Mouse (Mus musculus) testis, adult 2 months (tissue): ENCODE measurements around the gene Tpgs1.
A peak's percentile ranks its signal among the peaks of the same experiment; 100 is the strongest.

Experiments used
- CTCF ChIP-seq: fragments of 200-500 bp; IDR thresholded peaks from 2 replicates; pipeline ENCODE4 v1.5.1; 2012; ENCODE audit warnings: low read depth, mild to moderate bottlenecking, inconsistent platforms, low read length, moderate library complexity; ENCODE audit not compliant: control insufficient read depth, insufficient read depth, insufficient replicate concordance
- POLR2A ChIP-seq: fragments of 200-500 bp; IDR thresholded peaks from 2 replicates; pipeline ENCODE4 v1.6.1; 2012; ENCODE audit warnings: low read depth, mild to moderate bottlenecking, inconsistent platforms, low read length, moderate library complexity; ENCODE audit not compliant: control insufficient read depth

GRCm38 (mm10) chr10:79681591-79682245 lies 12.5 kb downstream of the Tpgs1 start, which contains the start of gene Cdc34:
- TF ChIP-seq CTCF (0 out of 2 replicates have a peak, but pooled peaks have one; percentile 12), POLR2A (peak; percentile 95)
